Mouse (Mus musculus) neural tube, embryonic 13.5 days (tissue): Measurements from ENCODE around the gene Pou2f3. TPM values are rescaled to one million over a fixed set of nuclear protein-coding genes. Genes with fewer than 3 reads are reported as not detected.

Experiments used
- ATAC-seq: fragments of 200-750 bp; cut with Nextera tagmentation; 2 replicates; pipeline ENCODE4 v1.8.0; 2017; ENCODE audit warnings: low read depth, mild to moderate bottlenecking, moderate TSS enrichment, moderate library complexity
- H3K27ac ChIP-seq: fragments of 300-500 bp; sonication (generic); replicated peaks from 2 replicates; pipeline ENCODE4 v1.5.1; 2015; ENCODE audit warnings: moderate library complexity, mild to moderate bottlenecking, inconsistent platforms
- H3K27me3 ChIP-seq: fragments of 300-500 bp; sonication (generic); 2 replicates; pipeline ENCODE4 v1.6.1; 2015; ENCODE audit warnings: mild to moderate bottlenecking, inconsistent platforms
- H3K36me3 ChIP-seq: fragments of 300-500 bp; sonication (generic); 2 replicates; pipeline ENCODE4 v1.6.1; 2015; ENCODE audit warnings: mild to moderate bottlenecking, inconsistent platforms
- H3K4me1 ChIP-seq: fragments of 300-500 bp; sonication (generic); replicated peaks from 2 replicates; pipeline ENCODE4 v1.6.1; 2015; ENCODE audit warnings: inconsistent platforms
- H3K4me2 ChIP-seq: fragments of 300-500 bp; sonication (generic); 2 replicates; pipeline ENCODE4 v1.6.1; 2015; ENCODE audit warnings: inconsistent platforms, mild to moderate bottlenecking, moderate library complexity
- H3K4me3 ChIP-seq: fragments of 300-500 bp; sonication (generic); 2 replicates; pipeline ENCODE4 v1.5.1; 2015; ENCODE audit warnings: mild to moderate bottlenecking, inconsistent platforms
- H3K9ac ChIP-seq: fragments of 300-500 bp; sonication (generic); 2 replicates; pipeline ENCODE4 v1.6.1; 2015; ENCODE audit warnings: moderate library complexity, mild to moderate bottlenecking, inconsistent platforms
- H3K9me3 ChIP-seq: fragments of 300-500 bp; sonication (generic); 2 replicates; pipeline ENCODE4 v1.6.1; 2016; ENCODE audit warnings: inconsistent platforms
- WGBS: fragments of 180-500 bp; shearing (Covaris S2); methylation state at CpG from one replicate; pipeline ENCODE4 v1.1.7; 2015; 5-methylcytosine and 5-hydroxymethylcytosine counted together
- polyA plus RNA-seq: library from polyadenylated mRNA; unstranded; fragments of >200 nt; fragmentation: Nextera tagmentation; extraction: Ambion mirVana; gene quantifications from 2 replicates; pipeline ENCODE4 v1.2.1, GENCODE M21; 2015

Pou2f3 gene
- polyA plus RNA-seq, 1 experiment from 2014 or later, result not detected

GRCm38 (mm10) chr9:43105664-43106361, 104.4 kb downstream of the Pou2f3 start:
- H3K9me3 ChIP-seq, result no peaks in the 10 kb centered on the region
- H3K36me3 ChIP-seq, result peaks cover 8% of the 10 kb centered on the region
- under 1% methylated on average over 71 of the region's 91 CpGs for WGBS
- peak overlapping the region; percentile 91 for H3K27ac ChIP-seq
- no peaks in the 10 kb centered on the region for H3K27me3 ChIP-seq
- H3K4me1 ChIP-seq, result peaks cover 45% of the 10 kb centered on the region
- peak overlapping the region; percentile 97 for H3K9ac ChIP-seq
- peak; percentile 89 for ATAC-seq
- H3K4me2 ChIP-seq, result peak overlapping the region; percentile 97
- peak overlapping the region; percentile 90 for H3K4me3 ChIP-seq

- Histone ChIP-seq H3K4me1 (peaks cover 45% of the 10 kb centered on the region), H3K9ac (peak overlapping the region; percentile 97), H3K4me3 (peak overlapping the region; percentile 90), H3K4me2 (peak overlapping the region; percentile 97), H3K9me3 (no peaks in the 10 kb centered on the region), H3K27me3 (no peaks in the 10 kb centered on the region), H3K36me3 (peaks cover under 1% of the 10 kb centered on the region; the same call in 1 of the 2 replicates), H3K27ac (peak overlapping the region; percentile 91)
- WGBS, result 0% methylated on average over 25 of the region's 40 CpGs
- ATAC-seq, result no peak
These were observed 105.1 kb downstream of the Pou2f3 start for GRCm38 (mm10) chr9:43104873-43105663.

GRCm38 (mm10) chr9:43104526-43104872, 105.7 kb downstream of the Pou2f3 start:
- 2% methylated on average over 4 of the region's 4 CpGs for whole genome bisulfite sequencing
- Histone ChIP-seq H3K36me3 (no peaks in the 10 kb centered on the region), H3K4me3 (peak overlapping the region; percentile 90), H3K27me3 (no peaks in the 10 kb centered on the region), H3K4me2 (peak overlapping the region; percentile 97), H3K9me3 (no peaks in the 10 kb centered on the region), H3K4me1 (peaks cover 48% of the 10 kb centered on the region), H3K9ac (peak overlapping the region; percentile 97), H3K27ac (no peak overlapping the region; the same call in 1 of the 2 replicates)
- ATAC-seq, result no peak

- WGBS, result 39% methylated on average over 4 of the region's 4 CpGs
- no peak for ATAC-seq
- peak overlapping the region; percentile 97 for H3K4me2 ChIP-seq
- H3K27ac ChIP-seq, result no peak overlapping the region
- peak overlapping the region; percentile 97; the same call in 1 of the 2 replicates for H3K9ac ChIP-seq
- no peaks in the 10 kb centered on the region for H3K27me3 ChIP-seq
- peak overlapping the region; percentile 90 for H3K4me3 ChIP-seq
- H3K36me3 ChIP-seq, result no peaks in the 10 kb centered on the region
- H3K4me1 ChIP-seq, result peaks cover 51% of the 10 kb centered on the region
- H3K9me3 ChIP-seq, result no peaks in the 10 kb centered on the region
These were observed 106.4 kb downstream of the Pou2f3 start for GRCm38 (mm10) chr9:43103675-43104299.

GRCm38 (mm10) chr9:43102931-43103330, 107.2 kb downstream of the Pou2f3 start:
- H3K4me3 ChIP-seq, result peak overlapping the region; percentile 19
- H3K9ac ChIP-seq, result peak overlapping the region; percentile 49
- H3K9me3 ChIP-seq, result no peaks in the 10 kb centered on the region
- H3K4me2 ChIP-seq, result peak overlapping the region; percentile 97
- H3K27ac ChIP-seq, result no peak overlapping the region
- peaks cover 54% of the 10 kb centered on the region for H3K4me1 ChIP-seq
- no peak for ATAC-seq
- H3K27me3 ChIP-seq, result no peaks in the 10 kb centered on the region
- H3K36me3 ChIP-seq, result no peaks in the 10 kb centered on the region
- 94% methylated on average over 2 of the region's 2 CpGs for WGBS

GRCm38 (mm10) chr9:43101936-43102595, 108.1 kb downstream of the Pou2f3 start:
- no peaks in the 10 kb centered on the region for H3K27me3 ChIP-seq
- ATAC-seq, result no peak
- WGBS, result 78% methylated on average over 8 of the region's 8 CpGs
- H3K9ac ChIP-seq, result no peak overlapping the region
- no peaks in the 10 kb centered on the region for H3K9me3 ChIP-seq
- no peak overlapping the region for H3K4me3 ChIP-seq
- H3K27ac ChIP-seq, result no peak overlapping the region
- H3K4me2 ChIP-seq, result peak overlapping the region; percentile 97
- H3K36me3 ChIP-seq, result no peaks in the 10 kb centered on the region
- H3K4me1 ChIP-seq, result peaks cover 54% of the 10 kb centered on the region

- no peak for ATAC-seq
- Histone ChIP-seq H3K27me3 (no peaks in the 10 kb centered on the region), H3K4me1 (peaks cover 38% of the 10 kb centered on the region), H3K4me3 (no peak overlapping the region), H3K9me3 (no peaks in the 10 kb centered on the region), H3K4me2 (0 out of 2 replicates have a peak overlapping the region, but pooled peaks have one; percentile 3), H3K9ac (no peak overlapping the region), H3K36me3 (no peaks in the 10 kb centered on the region), H3K27ac (no peak overlapping the region)
- 33% methylated on average over 4 of the region's 4 CpGs for WGBS
These were observed 111.2 kb downstream of the Pou2f3 start for GRCm38 (mm10) chr9:43098922-43099321.

GRCm38 (mm10) chr9:43097801-43098557, 112.2 kb downstream of the Pou2f3 start:
- Histone ChIP-seq H3K27ac (no peak overlapping the region), H3K4me1 (peaks cover 33% of the 10 kb centered on the region), H3K4me3 (no peak overlapping the region), H3K9me3 (no peaks in the 10 kb centered on the region), H3K9ac (no peak overlapping the region), H3K36me3 (no peaks in the 10 kb centered on the region), H3K4me2 (no peak overlapping the region), H3K27me3 (no peaks in the 10 kb centered on the region)
- WGBS, result 95% methylated on average over 3 of the region's 3 CpGs
- no peak for ATAC-seq

GRCm38 (mm10) chr9:43096337-43096736, 113.8 kb downstream of the Pou2f3 start:
- Histone ChIP-seq H3K9me3 (no peaks in the 10 kb centered on the region), H3K27me3 (no peaks in the 10 kb centered on the region), H3K9ac (no peak overlapping the region), H3K4me3 (no peak overlapping the region), H3K4me1 (peaks cover 19% of the 10 kb centered on the region), H3K4me2 (no peak overlapping the region), H3K27ac (no peak overlapping the region), H3K36me3 (no peaks in the 10 kb centered on the region)
- no peak for ATAC-seq

GRCm38 (mm10) chr9:43094828-43095227, 115.3 kb downstream of the Pou2f3 start:
- ATAC-seq, result no peak
- peaks cover 18% of the 10 kb centered on the region for H3K4me1 ChIP-seq
- WGBS, result 90% methylated on average over 4 of the region's 4 CpGs
- no peak overlapping the region for H3K9ac ChIP-seq
- H3K4me3 ChIP-seq, result no peak overlapping the region
- H3K27ac ChIP-seq, result no peak overlapping the region
- no peaks in the 10 kb centered on the region for H3K27me3 ChIP-seq
- no peak overlapping the region for H3K4me2 ChIP-seq
- no peaks in the 10 kb centered on the region for H3K9me3 ChIP-seq
- H3K36me3 ChIP-seq, result no peaks in the 10 kb centered on the region

- Histone ChIP-seq H3K9ac (no peak overlapping the region), H3K36me3 (no peaks in the 10 kb centered on the region), H3K9me3 (no peaks in the 10 kb centered on the region), H3K27me3 (no peaks in the 10 kb centered on the region), H3K4me3 (no peak overlapping the region), H3K27ac (no peak overlapping the region), H3K4me2 (no peak overlapping the region), H3K4me1 (peaks cover 17% of the 10 kb centered on the region)
- ATAC-seq, result no peak
- 62% methylated on average over 3 of the region's 3 CpGs for WGBS
These were observed 116.4 kb downstream of the Pou2f3 start for GRCm38 (mm10) chr9:43093803-43094202.
